Mouse (Mus musculus) limb, embryonic 14.5 days (tissue): ENCODE data around the gene Wnt10b. TPM values are rescaled to one million over a fixed set of nuclear protein-coding genes. Genes with fewer than 3 reads are reported as not detected.
A peak's percentile ranks its signal among the peaks of the same experiment; 100 is the strongest.

Experiments
- ATAC-seq: fragments of 200-750 bp; cut with Nextera tagmentation; 2 replicates; pipeline ENCODE4 v1.8.0; 2017; ENCODE audit warnings: low read depth, moderate number of reproducible peaks, moderate TSS enrichment; ENCODE audit not compliant: low FRiP score
- DNase-seq: peaks from one replicate; pipeline ENCODE4 v3.0.0-alpha.2; 2015; ENCODE audit warnings: low spot score
- H3K27ac ChIP-seq: fragments of 300-500 bp; sonication (generic); replicated peaks from 2 replicates; pipeline ENCODE4 v1.5.1; 2014; ENCODE audit warnings: low read depth, mild to moderate bottlenecking, low read length, moderate library complexity, mixed read lengths
- H3K27me3 ChIP-seq: fragments of 300-500 bp; sonication (generic); 2 replicates; pipeline ENCODE4 v1.6.1; 2014; ENCODE audit warnings: low read length, mixed read lengths; ENCODE audit not compliant: control insufficient read depth, insufficient read depth
- H3K36me3 ChIP-seq: fragments of 300-500 bp; sonication (generic); 2 replicates; pipeline ENCODE4 v1.6.1; 2014; ENCODE audit warnings: mild to moderate bottlenecking, low read length, moderate library complexity, mixed read lengths; ENCODE audit not compliant: control insufficient read depth, insufficient read depth
- H3K4me1 ChIP-seq: fragments of 300-500 bp; sonication (generic); 2 replicates; pipeline ENCODE4 v1.6.1; 2014; ENCODE audit warnings: antibody characterized with exemption, low read length, mixed read lengths; ENCODE audit not compliant: control insufficient read depth, insufficient read depth
- H3K4me2 ChIP-seq: fragments of 300-500 bp; sonication (generic); replicated peaks from 2 replicates; pipeline ENCODE4 v1.6.1; 2014; ENCODE audit warnings: low read depth, mild to moderate bottlenecking, low read length, moderate library complexity; ENCODE audit not compliant: severe bottlenecking
- H3K4me3 ChIP-seq: fragments of 300-500 bp; sonication (generic); replicated peaks from 2 replicates; pipeline ENCODE4 v1.5.1; 2014; ENCODE audit warnings: low read length
- H3K9ac ChIP-seq: fragments of 300-500 bp; sonication (generic); 2 replicates; pipeline ENCODE4 v1.6.1; 2014; ENCODE audit warnings: mild to moderate bottlenecking, low read depth, low read length, moderate library complexity; ENCODE audit not compliant: severe bottlenecking
- H3K9me3 ChIP-seq: fragments of 300-500 bp; sonication (generic); 2 replicates; pipeline ENCODE4 v1.6.1; 2016; ENCODE audit warnings: low read length; ENCODE audit not compliant: control insufficient read depth
- POLR2A ChIP-seq: fragments of 200-500 bp; IDR thresholded peaks from 2 replicates; pipeline ENCODE4 v1.8.0; 2012; ENCODE audit warnings: inconsistent platforms, mild to moderate bottlenecking, moderate library complexity, borderline replicate concordance; ENCODE audit not compliant: insufficient read depth, insufficient read length; ENCODE audit errors: extremely low read depth
- WGBS: fragments of 180-500 bp; shearing (Covaris S2); extraction: QIAGEN DNeasy Blood & Tissue Kit; methylation state at CpG from one replicate; pipeline ENCODE4 v1.1.7; 2014; 5-methylcytosine and 5-hydroxymethylcytosine counted together
- polyA plus RNA-seq, 2 experiments: library from polyadenylated mRNA; depleted of rRNA in 1 of 2; stranded (reverse) in 1 of 2; unstranded in 1 of 2; fragments of >200 nt; fragmentation: Nextera tagmentation in 1 of 2; extraction: Ambion mirVana in 1 of 2; gene quantifications; 2 replicates each; pipeline versions ENCODE4 v1.2.1 to v1.2.3; 2012 to 2014

Gene Wnt10b
- polyA plus RNA-seq, 2 experiments: 6.3 to 14.9 TPM

- Histone ChIP-seq H3K4me1 (peaks cover 13% of the 10 kb centered on the region), H3K36me3 (no peaks in the 10 kb centered on the region), H3K9ac (peak overlapping the region; percentile 0; the same call in 1 of the 2 replicates), H3K4me3 (peak overlapping the region; percentile 23), H3K27me3 (peaks cover 63% of the 10 kb centered on the region), H3K4me2 (peak overlapping the region; percentile 42; the same call in 1 of the 2 replicates), H3K9me3 (no peaks in the 10 kb centered on the region), H3K27ac (no peak overlapping the region)
- WGBS: 13% methylated on average over 12 of the region's 12 CpGs
- ATAC-seq: no peak
- no peak for TF ChIP-seq POLR2A
- no peak for DNase-seq
Observed at GRCm38 (mm10) chr15:98771813-98772425, 6.0 kb downstream of the Wnt10b start.

GRCm38 (mm10) chr15:98768259-98768658 is 9.7 kb downstream of the Wnt10b start:
- Histone ChIP-seq H3K4me2 (no peak overlapping the region), H3K4me3 (no peak overlapping the region), H3K27ac (no peak overlapping the region), H3K36me3 (no peaks in the 10 kb centered on the region), H3K9me3 (no peaks in the 10 kb centered on the region), H3K27me3 (peaks cover 26% of the 10 kb centered on the region), H3K9ac (no peak overlapping the region), H3K4me1 (peaks cover 8% of the 10 kb centered on the region; the same call in 1 of the 2 replicates)
- no peak for DNase-seq
- 16% methylated on average over 5 of the region's 5 CpGs for WGBS
- TF ChIP-seq POLR2A: no peak
- ATAC-seq: peak; percentile 43; the same call in 1 of the 2 replicates

- Histone ChIP-seq H3K27ac (no peak overlapping the region), H3K9ac (no peak overlapping the region), H3K27me3 (peaks cover 3% of the 10 kb centered on the region), H3K9me3 (no peaks in the 10 kb centered on the region), H3K4me2 (no peak overlapping the region), H3K4me3 (no peak overlapping the region), H3K4me1 (peaks cover 10% of the 10 kb centered on the region), H3K36me3 (no peaks in the 10 kb centered on the region)
- 65% methylated on average over 4 of the region's 4 CpGs for WGBS
- ATAC-seq (no peak), DNase-seq (no peak)
- no peak for TF ChIP-seq POLR2A
Observed at GRCm38 (mm10) chr15:98765929-98766328, 12.0 kb downstream of the Wnt10b start.

- H3K4me2 ChIP-seq: peak within 1 kb of the TSS; percentile 79
- peak within 1 kb of the TSS; percentile 95 for H3K4me3 ChIP-seq
- H3K27me3 ChIP-seq: no peaks in the 10 kb centered on the region
- H3K27ac ChIP-seq: peak within 1 kb of the TSS; percentile 77
- H3K9me3 ChIP-seq: no peaks in the 10 kb centered on the region
- H3K36me3 ChIP-seq: peaks cover 18% of the 10 kb centered on the region; the same call in 1 of the 2 replicates
- H3K9ac ChIP-seq: peak within 1 kb of the TSS; percentile 84
- peak; percentile 76; the same call in 1 of the 2 replicates for TF ChIP-seq POLR2A
- peaks cover 10% of the 10 kb centered on the region for H3K4me1 ChIP-seq
- peak; percentile 94 for ATAC-seq
- 0% methylated on average over 49 of the region's 76 CpGs for WGBS
- peak; percentile 95 for DNase-seq
Observed at GRCm38 (mm10) chr15:98762670-98763529, 15.1 kb downstream of the Wnt10b start, which contains the start of gene Arf3. Gene Arf3 (minus strand): TSS chr15:98763214.

GRCm38 (mm10) chr15:98762201-98762621 is 15.7 kb downstream of the Wnt10b start:
- Histone ChIP-seq H3K4me3 (peak overlapping the region; percentile 95), H3K27ac (peak overlapping the region; percentile 77), H3K36me3 (peaks cover 18% of the 10 kb centered on the region; the same call in 1 of the 2 replicates), H3K4me2 (peak overlapping the region; percentile 79), H3K4me1 (peaks cover 10% of the 10 kb centered on the region), H3K9ac (peak overlapping the region; percentile 84), H3K9me3 (no peaks in the 10 kb centered on the region), H3K27me3 (no peaks in the 10 kb centered on the region)
- WGBS: 3% methylated on average over 22 of the region's 24 CpGs
- no peak for TF ChIP-seq POLR2A
- ATAC-seq (peak; percentile 73), DNase-seq (peak; percentile 79)
